Mouse (Mus musculus) ZHBTc4 (cell line): ENCODE results near the gene Reg3a.
"Not testable (repeated sequence)": the region's sequence is repeated elsewhere in the genome, so short reads cannot be mapped to it uniquely, and the experiment has no call there.

Source experiments
- DNase-seq: peaks from one replicate; pipeline ENCODE4 v3.0.0-alpha.2; 2011; ENCODE audit warnings: low read depth, low spot score

The Reg3a gene

GRCm38 (mm10) chr6:78380409-78380808, at the start of gene Reg3a:
Gene Reg3a, plus strand, starts transcription at chr6:78380709.
- no peak for DNase-seq

- DNase-seq = peak; percentile 24
Observed at GRCm38 (mm10) chr6:78331919-78332569, 48.5 kb upstream of the Reg3a start.

DNA sequence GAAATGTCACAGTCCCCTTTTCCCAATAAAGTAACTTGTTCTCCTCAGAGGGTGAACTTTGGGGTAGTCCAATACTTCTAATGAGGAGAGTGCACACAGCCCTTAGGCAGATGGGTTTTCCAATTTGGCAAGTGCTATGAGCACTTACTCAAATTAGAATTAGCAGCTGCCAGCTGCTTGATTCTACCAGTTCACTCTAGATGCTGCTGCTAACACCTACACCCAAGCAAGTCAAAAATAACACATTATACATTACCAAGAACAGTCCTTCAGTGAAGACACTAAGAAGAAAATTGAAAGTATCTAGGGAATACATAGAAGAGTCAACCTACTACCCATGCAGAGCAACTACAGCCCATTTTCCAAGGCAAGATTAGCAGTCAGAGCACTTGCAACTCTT, 40.2 kb upstream of the Reg3a start:
- DNase-seq = no peak

GRCm38 (mm10) chr6:78341689-78342088, 38.8 kb upstream of the Reg3a start:
- DNase-seq = no peak

GRCm38 (mm10) chr6:78361971-78362563, 18.4 kb upstream of the Reg3a start:
- no peak for DNase-seq

GRCm38 (mm10) chr6:78370357-78370756, 10.2 kb upstream of the Reg3a start, which contains the start of gene Reg3b:
Gene Reg3b, plus strand, starts transcription at chr6:78370657.
- DNase-seq = no peak

DNA sequence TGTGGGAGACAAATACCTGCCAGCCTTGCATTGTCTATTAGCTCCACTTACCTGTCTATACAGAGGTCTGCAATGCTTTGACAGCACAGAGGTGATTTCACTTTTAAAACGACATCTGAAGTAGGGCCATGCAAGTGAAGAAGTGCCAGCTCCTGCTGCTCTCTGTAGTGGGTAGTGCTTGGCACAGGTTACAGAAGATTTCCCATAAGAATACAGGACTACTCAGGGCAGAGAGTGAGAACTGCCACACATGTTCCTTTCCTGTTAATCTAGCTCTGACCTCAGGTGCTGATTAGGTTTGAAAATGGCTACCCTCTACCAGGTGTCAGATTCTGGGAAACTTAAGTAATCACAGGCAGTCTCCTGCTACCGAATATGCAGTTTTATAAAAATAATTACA, 1.7 kb upstream of the Reg3a start, which contains the start of gene Reg3d:
Gene Reg3d, minus strand, starts transcription at position 101 of the 400 bp plus-strand sequence.
- no peak for DNase-seq

DNA sequence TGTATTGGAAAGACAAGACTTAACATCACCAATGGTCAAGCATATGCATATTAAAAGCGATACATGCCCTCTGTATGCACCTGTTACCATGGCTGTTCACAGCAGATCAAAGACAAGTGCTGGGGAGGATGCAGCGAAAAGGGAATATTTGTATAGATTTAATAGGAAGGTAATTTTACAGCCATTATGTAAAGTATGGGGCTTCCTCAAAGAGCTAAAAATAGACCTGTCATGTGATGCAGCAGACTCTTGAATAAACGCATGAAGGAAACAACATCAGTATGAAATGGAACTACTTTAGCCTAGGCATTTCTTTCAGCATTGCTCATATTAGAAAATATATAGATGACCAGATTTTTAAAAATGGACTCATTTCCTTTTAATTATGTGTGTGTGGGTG, 5.1 kb downstream of the Reg3a start:
- no peak for DNase-seq

DNA sequence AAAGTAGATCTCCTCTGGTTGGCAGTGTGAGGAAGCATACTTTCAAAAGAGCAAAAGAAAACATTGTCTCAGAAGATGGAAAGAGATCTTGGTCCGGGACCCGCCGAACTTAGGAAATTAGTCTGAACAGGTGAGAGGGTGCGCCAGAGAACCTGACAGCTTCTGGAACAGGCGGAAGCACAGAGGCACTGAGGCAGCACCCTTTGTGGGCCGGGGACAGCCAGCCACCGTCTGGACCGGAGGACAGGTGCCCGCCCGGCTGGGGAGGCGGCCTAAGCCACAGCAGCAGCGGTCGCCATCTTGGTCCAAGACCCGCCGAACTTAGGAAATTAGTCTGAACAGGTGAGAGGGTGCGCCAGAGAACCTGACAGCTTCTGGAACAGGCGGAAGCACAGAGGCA, 14.8 kb downstream of the Reg3a start, which contains the start of gene Reg2:
Gene Reg2, plus strand, starts transcription at position 301 of the 400 bp plus-strand sequence.
- not testable (repeated sequence) for DNase-seq

- DNase-seq = not testable (repeated sequence)
Observed at GRCm38 (mm10) chr6:78422411-78422810, 41.9 kb downstream of the Reg3a start, which contains the start of gene Reg1. Gene Reg1, plus strand, starts transcription at chr6:78422711.

GRCm38 (mm10) chr6:78425497-78425896, 45.0 kb downstream of the Reg3a start:
- no peak for DNase-seq
